Mouse (Mus musculus) hematopoietic stem cell, adult 5-6 weeks (primary cell): ENCODE results near the gene Casp9. TPM values are rescaled to one million over a fixed set of nuclear protein-coding genes. Genes with fewer than 3 reads are reported as not detected.

Source experiments
- ATAC-seq, 2 experiments: fragments of 125-278 bp in 1 of 2; replicated peaks in 1 of 2; 2 replicates each; pipeline ENCODE4 v1.8.0; 2016 to 2017; ENCODE audit warnings: inconsistent platforms in 2 of 2, mild to moderate bottlenecking in 2 of 2, moderate number of reproducible peaks in 2 of 2, low read depth in 1 of 2, moderate TSS enrichment in 1 of 2; ENCODE audit not compliant: low FRiP score in 2 of 2, poor library complexity in 2 of 2, severe bottlenecking in 2 of 2, insufficient read depth in 1 of 2, low TSS enrichment in 1 of 2
- total RNA-seq: library from RNA; stranded (forward); fragments of 172-1452, 232-1000 nt; gene quantifications from 2 replicates; pipeline ENCODE4 v1.2.3, GENCODE M21; 2017

Casp9 gene
- total RNA-seq, 1 experiment from 2014 or later = 10.2 TPM

DNA sequence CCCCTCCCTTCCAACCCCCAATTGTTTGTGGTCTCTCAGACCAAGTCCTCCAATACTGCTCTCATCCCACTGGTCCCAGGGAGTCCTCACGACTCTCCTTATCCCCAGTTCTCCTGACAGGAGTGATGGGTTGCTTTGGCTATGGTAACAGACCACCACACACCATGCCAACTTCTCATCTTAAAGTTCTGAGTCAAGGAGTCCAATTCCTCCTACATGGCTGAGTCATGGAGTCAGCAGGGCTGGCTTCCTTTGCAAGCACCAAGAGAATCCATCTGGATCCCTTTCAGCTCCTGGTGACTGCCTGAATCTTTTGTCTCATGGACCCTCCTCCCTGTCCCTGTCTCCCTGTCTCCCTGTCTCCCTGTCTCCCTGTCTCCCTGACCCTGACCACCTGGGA is 40.5 kb downstream of the Casp9 start:
- no peak for ATAC-seq

- ATAC-seq = no peak
Measured at GRCm38 (mm10) chr4:141834536-141835095, 41.2 kb downstream of the Casp9 start.

GRCm38 (mm10) chr4:141845999-141846398 is 52.6 kb downstream of the Casp9 start, which contains the start of gene Ctrc:
Gene Ctrc, minus strand, starts transcription at chr4:141846359.
- ATAC-seq = no peak

DNA sequence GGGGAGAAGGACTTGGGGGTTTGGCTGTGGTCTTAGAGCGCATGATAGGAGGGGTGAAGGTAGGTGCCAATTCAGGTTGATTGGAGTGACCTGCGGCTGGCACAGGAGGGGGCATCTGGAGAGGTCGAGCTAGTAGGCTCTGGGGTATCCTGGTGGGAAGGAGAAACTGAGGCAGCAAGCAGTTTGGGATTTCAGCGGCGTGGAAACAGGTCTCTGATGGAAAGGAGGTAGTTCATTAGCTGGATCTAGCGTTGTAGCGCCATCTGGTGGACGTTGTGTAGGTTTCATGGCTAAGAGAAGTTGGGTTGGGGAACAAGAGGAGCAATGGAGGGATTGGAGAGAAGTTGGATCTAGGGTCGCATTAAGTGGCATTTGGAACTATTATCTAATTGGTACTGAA is 60.0 kb downstream of the Casp9 start:
- no peak for ATAC-seq

GRCm38 (mm10) chr4:141857422-141857930 is 64.1 kb downstream of the Casp9 start:
- ATAC-seq = peak; percentile 76 to 78

GRCm38 (mm10) chr4:141858501-141858900 is 65.1 kb downstream of the Casp9 start:
- ATAC-seq = no peak

DNA sequence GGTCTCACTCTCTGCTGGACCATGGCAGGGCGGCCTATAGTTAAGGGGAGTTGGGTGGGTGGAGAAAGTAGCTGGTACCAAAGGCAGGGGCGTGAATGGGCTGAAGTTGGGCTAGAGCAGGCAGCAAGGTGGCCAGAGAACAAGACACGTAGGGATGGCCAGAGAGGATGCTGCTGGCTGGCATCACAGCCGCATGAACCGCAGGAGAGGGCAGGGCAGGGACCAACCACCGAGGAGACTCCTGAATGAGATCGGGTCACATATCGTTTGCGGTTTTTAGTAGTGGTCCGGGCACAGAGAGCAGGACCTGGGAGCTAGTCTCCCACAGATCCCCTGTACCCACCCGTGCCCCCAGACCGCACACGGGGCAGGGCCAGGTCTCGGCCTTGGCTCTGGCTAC is 65.9 kb downstream of the Casp9 start:
- ATAC-seq = no peak

GRCm38 (mm10) chr4:141860246-141860841 is 66.9 kb downstream of the Casp9 start:
- no peak for ATAC-seq

DNA sequence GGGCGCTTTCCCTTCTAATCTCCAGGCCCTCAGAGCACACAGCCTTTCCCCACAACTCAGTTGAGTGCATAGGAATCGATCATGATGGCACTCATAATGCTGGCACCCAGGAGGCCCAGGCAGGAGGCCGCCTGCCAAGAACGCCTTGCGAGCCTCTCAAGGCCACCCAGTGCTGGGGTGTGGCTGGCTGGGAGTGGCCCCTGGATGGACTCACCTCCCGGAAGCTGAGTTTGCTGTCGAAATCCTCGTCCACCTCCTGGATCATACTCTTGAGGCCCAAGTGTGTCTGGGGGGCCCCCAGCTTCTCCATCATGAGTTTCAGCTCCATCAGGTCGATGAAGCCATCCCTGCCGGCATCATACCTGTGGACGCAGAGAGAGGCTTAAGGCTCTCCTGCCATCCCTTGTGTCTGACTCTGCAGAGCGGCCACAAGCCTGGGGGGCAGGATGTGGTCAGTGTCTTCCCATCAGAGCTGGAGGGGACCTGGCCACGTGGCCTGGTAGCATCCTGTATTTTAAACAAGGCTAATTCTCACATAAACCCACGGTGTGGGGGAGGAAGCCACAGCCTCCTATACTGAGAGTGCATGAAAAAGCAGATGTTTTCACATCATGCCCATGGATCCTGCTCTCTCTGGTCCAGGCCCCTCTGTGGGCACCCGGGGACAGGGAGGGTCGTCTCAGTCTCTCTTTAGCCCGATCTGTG is 68.3 kb downstream of the Casp9 start:
- ATAC-seq = 0 out of 4 replicates have a peak, but pooled peaks of 1 of the 2 experiments have one; percentile 23

- no peak for ATAC-seq
Measured at GRCm38 (mm10) chr4:141862867-141863266, 69.5 kb downstream of the Casp9 start.

DNA sequence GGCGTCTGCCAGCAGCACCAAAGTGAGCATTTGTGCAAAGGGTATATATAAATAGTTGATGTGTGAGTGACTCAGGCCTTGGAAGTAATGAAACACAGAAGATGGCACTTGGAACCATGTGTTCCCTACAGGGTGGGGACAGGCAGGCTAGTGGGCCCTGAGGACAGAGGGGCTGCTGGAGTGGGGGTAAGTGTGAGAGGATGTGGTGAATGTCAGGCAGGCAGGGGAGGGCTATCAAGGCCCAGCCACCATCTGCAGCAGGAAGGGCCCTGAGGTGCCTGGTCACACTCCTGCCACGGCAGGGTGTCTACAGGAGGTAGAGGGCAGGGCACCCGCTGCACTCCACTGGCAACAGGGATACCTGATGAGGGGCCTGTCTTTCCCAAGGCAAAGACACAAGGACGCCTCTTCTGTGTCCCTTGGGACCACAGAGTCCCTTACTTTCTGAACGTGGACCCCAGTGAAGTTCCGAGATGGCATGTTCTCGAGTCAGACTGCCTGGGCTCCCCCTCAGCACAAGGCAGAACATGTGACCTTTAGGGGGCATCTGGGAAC is 70.4 kb downstream of the Casp9 start:
- ATAC-seq = peak; percentile 13 to 49; a peak in 2 of 4 replicates

DNA sequence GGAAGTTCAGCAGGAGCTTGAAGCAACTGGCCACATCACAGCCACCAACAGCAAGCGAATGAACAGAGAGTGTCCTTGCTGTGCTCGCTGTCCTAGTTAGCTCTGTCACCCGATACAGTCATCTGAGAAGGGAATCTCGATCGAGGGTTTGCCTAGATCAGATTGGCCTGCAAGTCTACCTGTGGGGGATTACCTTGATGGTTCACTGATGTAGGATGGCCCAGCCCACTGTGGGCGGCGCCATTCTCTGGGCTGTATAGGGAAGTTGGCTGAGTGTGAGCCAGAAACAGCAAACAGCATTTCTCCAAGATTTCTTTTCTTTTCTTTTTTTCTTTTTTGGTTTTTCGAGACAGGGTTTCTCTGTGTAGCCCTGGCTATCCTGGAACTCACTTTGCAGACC is 71.1 kb downstream of the Casp9 start:
- no peak for ATAC-seq

GRCm38 (mm10) chr4:141865006-141865405 is 71.6 kb downstream of the Casp9 start:
- no peak for ATAC-seq

Other genes with a start within 250 kb of the Casp9 start
- 0.13 and 0.35 TPM in 2 replicates for gene Fblim1, start 187.5 kb upstream of the Casp9 start, total RNA-seq
- 0.60 and 0.63 TPM in 2 replicates for gene Tmem82, start 175.0 kb upstream of the Casp9 start, total RNA-seq
- not detected in 2 replicates for gene Slc25a34, start 169.8 kb upstream of the Casp9 start, total RNA-seq
- gene Plekhm2, start 128.7 kb upstream of the Casp9 start, total RNA-seq = 9.9 and 16.5 TPM in 2 replicates
- 4.7 and 15.7 TPM in 2 replicates for gene Rsc1a1, start 108.0 kb upstream of the Casp9 start, total RNA-seq
- 23.6 and 28.9 TPM in 2 replicates for gene Ddi2, start 70.2 kb upstream of the Casp9 start, total RNA-seq
- not detected in 2 replicates for gene Agmat, start 46.9 kb upstream of the Casp9 start, total RNA-seq
- 6.3 and 10.3 TPM in 2 replicates for gene Dnajc16, start 2.7 kb upstream of the Casp9 start, total RNA-seq
- gene Cela2a, start 32.5 kb downstream of the Casp9 start, total RNA-seq = not detected in 2 replicates
- not detected in 2 replicates for gene Ctrc, start 52.7 kb downstream of the Casp9 start, total RNA-seq
- gene Efhd2, start 81.3 kb downstream of the Casp9 start, total RNA-seq = 37.1 and 47.2 TPM in 2 replicates
- gene Fhad1, start 221.5 kb downstream of the Casp9 start, total RNA-seq = not detected in 2 replicates